Mouse (Mus musculus) splenic B cell, adult 2 months (primary cell): ENCODE measurements at regions not wholly inside any gene's neighbourhood (a gene's known extent, or its start where the extent isn't known, plus 50 kb on each side); places are given as distances from the start of the nearest gene placed in this dataset.

ENCODE experiments used
- DNase-seq: peaks from one replicate; pipeline ENCODE4 v3.0.0-alpha.2; 2011; ENCODE audit warnings: low read depth, low spot score
- H3K27me3 ChIP-seq: 2 replicates; pipeline ENCODE4 v1.6.1; 2012; ENCODE audit warnings: mild to moderate bottlenecking, low read length, moderate library complexity, mixed read lengths; ENCODE audit not compliant: control insufficient read depth, poor library complexity, insufficient read depth, severe bottlenecking
- H3K36me3 ChIP-seq: 2 replicates; pipeline ENCODE4 v1.6.1; 2012; ENCODE audit warnings: mild to moderate bottlenecking, low read length, moderate library complexity, mixed read lengths; ENCODE audit not compliant: control insufficient read depth, poor library complexity, insufficient read depth, severe bottlenecking

DNA sequence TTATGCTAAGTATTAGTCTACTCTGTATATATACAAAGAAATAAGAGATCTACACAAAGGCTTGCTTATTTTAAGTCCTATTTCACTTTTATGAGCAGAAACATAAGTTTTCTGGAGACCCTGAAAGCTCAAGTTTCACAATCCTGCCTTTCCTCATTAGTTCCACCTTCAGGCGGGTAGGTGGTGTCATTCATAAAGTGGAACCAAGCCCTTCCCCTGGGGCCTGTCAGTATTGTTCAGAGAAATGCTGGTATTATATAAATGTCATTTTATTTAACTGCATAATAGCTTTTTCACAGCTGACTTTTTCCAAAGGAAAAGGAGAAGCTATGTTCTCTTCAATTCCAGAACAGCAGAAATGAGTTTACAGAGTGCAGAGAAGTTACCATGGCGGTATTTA lies 81.1 kb upstream of the Vgll2 start:
- Histone ChIP-seq H3K36me3 (no peaks in the 10 kb centered on the region), H3K27me3 (no peaks in the 10 kb centered on the region)
- no peak for DNase-seq

DNA sequence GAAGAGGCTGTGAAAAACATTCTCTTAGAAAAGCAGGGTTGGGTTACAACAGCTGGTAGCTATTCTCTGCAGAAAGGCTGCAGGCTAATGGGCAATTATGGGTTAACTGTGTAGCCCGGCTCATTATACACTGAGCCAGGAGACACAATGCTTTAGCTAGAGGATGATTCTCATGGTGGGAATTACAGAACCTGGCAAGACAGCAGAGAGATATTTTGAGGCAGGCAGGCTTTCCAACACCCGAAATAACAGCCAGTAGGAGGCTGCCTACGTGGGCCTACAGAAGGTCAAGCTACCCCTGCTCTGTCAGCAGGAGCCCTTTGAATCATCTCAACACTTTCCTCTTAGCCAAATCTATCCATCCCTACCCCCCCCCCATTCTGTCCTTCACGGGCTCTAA lies 76.6 kb upstream of the Vgll2 start:
- no peaks in the 10 kb centered on the region for H3K36me3 ChIP-seq
- no peak for DNase-seq
- H3K27me3 ChIP-seq, result no peaks in the 10 kb centered on the region

DNA sequence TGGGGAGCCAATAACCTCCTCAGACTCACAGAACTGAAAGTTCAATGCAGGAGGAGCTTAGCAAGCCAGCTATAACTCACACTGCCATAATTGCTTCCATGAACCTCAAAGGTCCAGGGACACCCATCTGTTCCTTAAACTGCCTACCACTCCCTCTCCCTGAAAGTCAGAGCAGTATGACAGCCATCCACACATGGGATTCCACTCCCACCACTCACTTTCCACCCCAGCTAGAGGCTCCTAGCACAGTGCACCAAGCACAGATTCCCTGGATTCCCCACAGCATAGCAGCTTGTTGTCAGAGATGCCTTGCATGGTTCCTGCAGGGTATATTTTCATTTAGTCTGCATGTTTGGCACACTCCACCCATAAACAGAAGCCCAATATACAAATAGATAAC lies 76.1 kb upstream of the Vgll2 start:
- H3K27me3 ChIP-seq, result no peaks in the 10 kb centered on the region
- H3K36me3 ChIP-seq, result no peaks in the 10 kb centered on the region
- DNase-seq, result no peak

DNA sequence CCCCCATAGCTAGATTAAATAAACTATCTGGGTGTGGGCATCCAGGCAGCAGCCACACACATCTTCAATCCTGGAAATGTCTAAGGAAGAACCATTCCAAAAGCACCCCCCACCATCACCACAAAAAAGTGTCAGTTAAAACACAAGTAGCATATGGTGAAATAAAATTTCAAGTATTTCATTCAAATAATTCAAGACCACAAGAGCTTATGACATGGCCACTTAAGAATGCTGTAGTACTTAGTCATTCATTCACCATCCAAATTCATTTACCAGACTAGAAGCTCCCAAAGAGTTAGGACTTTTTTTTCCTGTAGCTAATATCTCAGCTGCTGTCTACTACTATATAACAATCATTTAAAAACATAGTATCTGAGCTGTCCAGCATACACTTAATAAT lies 75.4 kb upstream of the Vgll2 start:
- Histone ChIP-seq H3K36me3 (no peaks in the 10 kb centered on the region), H3K27me3 (no peaks in the 10 kb centered on the region)
- no peak for DNase-seq

DNA sequence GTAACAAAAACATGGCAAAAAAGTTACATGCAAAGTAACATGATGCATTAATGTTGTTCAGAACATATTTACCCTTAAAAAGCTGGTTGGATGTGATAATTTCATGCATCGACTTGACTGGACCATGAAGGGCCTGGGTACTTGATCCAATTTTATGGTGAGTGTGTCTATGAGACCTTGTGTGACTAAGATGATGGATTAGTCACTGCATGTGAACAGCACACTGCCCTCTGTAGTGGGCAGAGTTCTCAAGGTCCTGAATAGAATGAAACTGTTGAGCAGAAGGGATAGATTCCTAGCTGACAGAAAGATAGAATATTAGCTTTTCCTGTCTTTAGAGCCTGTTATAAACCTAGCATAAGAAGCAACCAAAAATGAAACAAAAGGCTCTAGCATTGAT lies 72.3 kb upstream of the Vgll2 start:
- no peaks in the 10 kb centered on the region for H3K36me3 ChIP-seq
- DNase-seq, result no peak
- no peaks in the 10 kb centered on the region for H3K27me3 ChIP-seq

DNA sequence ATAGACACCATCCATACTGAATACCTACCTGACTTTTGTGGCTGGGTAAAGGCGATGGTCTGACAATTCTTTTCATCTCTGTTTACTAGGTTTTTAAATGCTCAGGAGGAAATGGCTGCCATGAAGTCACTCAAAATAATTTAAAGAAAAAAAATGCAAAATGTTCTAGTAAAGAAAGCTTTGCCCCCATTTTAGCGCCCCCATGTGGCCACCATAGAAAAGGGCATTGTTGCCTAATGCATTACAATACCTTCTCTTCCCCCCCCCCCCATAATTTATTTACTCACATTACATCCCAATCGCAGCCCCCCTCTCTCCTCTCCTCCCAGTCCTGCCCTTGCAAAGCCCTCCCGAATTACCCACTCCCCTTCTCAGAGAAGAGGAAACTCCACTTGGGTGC lies 70.3 kb upstream of the Vgll2 start:
- DNase-seq, result no peak
- Histone ChIP-seq H3K27me3 (no peaks in the 10 kb centered on the region), H3K36me3 (no peaks in the 10 kb centered on the region)

DNA sequence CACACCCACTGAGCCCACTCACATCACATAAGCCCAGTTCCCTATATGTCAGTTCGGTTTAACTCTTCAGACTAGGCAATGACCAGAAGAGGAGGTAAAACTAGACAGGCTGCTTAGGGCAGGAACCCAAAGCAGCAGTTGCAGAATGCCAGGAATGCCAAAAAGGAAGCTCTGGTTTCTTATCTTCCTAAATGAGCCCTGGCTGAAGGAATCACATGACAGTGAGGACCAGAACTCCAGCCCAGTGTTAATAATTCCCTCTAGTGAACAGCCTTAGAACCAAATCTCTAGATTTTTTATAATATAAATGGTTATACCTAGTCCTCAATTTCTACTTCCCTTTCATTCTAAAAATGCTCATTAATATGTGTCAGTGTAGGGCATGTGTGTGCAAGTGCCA lies 65.8 kb upstream of the Vgll2 start:
- no peak for DNase-seq
- no peaks in the 10 kb centered on the region for H3K36me3 ChIP-seq
- H3K27me3 ChIP-seq, result no peaks in the 10 kb centered on the region

DNA sequence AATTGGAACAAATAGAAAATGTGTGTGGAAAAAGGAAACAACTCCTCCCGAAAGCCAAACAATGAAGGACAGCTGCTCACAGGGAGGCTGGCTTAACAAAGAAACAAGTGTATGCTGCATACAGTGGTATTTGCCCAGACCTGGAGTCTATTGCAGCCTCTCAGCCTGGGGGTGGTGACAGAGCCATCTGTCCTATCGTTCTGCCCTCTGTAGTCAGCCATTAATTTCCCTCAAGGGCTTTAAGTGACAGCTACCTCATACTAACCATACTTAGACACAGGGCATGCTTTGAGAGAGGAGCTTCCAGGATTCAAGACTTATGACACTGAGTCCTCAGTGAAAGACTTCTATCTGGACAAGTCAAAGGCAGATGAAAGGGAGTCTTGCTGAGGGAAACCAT lies 60.8 kb upstream of the Vgll2 start:
- no peak for DNase-seq
- Histone ChIP-seq H3K36me3 (no peaks in the 10 kb centered on the region), H3K27me3 (no peaks in the 10 kb centered on the region)

DNA sequence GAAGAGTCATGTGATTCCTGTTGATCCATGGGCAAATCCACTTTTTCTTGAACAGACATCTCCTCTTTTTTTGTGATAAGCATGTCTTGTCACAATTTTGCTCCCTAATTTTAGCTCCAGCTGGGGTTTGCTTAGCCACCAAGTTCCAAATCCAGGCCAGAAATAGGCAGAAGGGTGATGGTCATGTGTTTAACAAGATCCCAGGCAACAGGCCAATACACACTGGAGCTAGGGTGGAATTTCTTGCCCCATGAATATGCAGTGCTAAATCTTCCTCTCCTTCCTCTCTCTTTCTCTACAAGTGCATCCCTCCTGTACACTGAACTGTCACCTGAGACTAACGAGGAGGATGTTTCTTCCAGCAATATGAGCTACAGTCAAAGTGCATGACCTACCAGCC lies 58.6 kb upstream of the Vgll2 start:
- DNase-seq, result no peak
- Histone ChIP-seq H3K36me3 (no peaks in the 10 kb centered on the region), H3K27me3 (no peaks in the 10 kb centered on the region)

DNA sequence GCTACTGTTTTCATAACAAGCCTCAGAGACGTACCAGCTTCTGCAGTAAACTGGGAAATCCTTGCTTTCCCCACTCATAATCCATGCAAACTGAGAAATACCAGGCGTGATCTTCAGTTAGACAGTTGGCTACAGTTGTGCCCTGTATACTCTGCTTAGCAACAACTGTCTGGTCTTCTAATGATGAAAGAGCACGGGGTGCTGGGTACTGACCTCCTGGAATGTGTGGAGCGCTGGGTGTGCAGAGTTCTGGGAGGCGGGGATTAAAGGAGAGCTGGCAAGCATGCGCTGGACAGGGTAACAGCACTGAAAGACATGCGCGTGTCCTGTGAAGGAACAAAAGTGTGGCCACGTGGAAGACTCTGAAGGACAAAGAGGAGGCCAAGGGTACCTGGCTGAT lies 52.2 kb upstream of the Vgll2 start:
- DNase-seq, result no peak
- Histone ChIP-seq H3K27me3 (no peaks in the 10 kb centered on the region), H3K36me3 (no peaks in the 10 kb centered on the region)
